Mouse (Mus musculus): ENCODE measurements at regions not wholly inside any gene's neighbourhood (a gene's known extent, or its start where the extent isn't known, plus 50 kb on each side); places are given as distances from the start of the nearest gene placed in this dataset.

DNA sequence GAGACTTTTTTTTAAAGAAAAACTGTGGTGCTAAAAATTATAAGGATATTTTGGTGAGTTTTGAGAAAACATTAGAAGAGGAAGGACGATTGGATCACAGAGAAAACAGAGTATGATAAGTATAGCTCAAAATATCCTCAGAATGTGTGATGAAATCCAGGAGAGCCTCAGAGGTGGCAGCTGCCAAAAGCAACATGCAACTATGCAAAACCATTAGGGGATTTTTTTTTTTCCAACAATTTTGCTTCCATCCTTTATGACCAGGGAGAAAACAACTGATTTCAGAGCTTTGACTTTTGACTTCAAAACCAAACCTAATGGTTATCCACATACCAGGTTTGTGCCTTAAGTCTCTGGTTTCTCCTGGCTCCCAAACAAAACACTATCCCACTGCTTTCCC is 267.4 kb upstream of the Erbb4 start:
- no peak for DNase-seq

DNA sequence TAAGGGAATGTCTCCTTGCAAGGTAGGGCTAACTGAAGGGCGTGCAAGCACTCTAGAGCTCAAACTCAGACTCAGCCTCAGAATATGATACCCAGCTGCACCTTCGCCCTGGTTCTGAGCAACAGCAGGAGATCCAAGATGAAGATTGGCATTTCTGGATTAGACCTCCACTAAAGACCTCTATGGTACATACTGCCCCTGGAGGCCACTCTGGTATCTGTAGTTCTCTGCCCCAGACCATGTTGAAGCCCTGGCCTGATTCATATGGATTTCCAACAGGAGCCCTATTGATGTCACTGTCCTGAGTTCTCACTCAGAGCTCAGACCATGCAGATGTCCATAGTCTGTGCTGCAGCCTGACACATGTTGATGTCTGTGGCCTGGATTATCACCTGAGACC is 262.2 kb upstream of the Erbb4 start:
- DNase-seq, result no peak

DNA sequence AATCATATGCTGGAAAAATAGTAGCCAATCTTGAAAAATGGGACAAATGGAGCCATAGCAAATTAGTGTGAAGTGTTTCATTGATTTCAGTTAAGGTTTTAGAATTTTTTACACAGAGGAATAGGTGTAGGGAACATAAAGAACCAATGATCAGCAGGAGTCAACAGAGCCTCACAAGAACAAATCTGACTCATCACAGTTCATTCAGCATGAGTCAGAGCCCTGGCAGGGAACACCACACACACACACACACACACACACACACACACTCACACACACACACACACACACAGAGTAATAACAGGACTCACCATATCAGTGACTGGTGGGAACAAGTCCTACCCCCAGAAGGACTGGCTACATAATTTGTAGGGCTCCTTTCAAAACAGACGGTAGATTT is 259.7 kb upstream of the Erbb4 start:
- no peak for DNase-seq

DNA sequence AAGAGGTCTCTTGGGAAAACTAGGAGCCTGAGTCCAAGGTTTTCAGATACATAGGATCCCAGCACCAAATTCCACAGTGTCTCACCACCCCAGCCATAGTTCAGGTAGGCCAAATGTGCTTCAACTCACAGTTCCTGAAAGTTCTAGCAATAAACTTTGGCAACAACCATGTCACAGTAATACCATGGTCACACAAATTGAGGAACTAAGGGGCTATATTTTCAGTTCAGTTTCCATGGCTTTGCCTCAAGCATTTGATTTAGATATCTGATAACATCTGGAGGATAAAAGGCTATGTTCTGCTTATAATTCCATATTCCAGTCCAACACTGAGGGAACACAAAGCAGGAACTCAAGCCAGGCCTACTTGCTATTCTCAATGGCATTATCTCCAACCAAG is 256.2 kb upstream of the Erbb4 start:
- no peak for DNase-seq

DNA sequence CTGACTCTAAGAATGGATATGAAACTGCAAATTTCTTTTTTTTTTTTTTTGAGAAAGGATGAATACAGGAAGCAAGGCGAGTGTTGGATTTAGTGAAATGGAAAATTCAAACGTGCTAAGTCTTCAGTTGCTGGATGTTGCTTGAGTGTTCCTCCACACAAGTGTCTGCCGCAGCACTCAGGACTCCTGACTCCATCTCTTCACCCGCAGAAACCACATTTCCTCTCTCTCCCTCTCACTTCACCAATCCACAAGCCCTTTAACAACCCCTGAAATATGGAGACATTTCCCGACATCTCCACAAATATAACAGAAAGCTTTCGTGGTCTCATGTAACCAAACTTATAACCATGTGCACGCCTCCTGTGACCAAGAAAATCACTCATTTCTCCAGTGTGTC is 249.7 kb upstream of the Erbb4 start:
- DNase-seq, result no peak

DNA sequence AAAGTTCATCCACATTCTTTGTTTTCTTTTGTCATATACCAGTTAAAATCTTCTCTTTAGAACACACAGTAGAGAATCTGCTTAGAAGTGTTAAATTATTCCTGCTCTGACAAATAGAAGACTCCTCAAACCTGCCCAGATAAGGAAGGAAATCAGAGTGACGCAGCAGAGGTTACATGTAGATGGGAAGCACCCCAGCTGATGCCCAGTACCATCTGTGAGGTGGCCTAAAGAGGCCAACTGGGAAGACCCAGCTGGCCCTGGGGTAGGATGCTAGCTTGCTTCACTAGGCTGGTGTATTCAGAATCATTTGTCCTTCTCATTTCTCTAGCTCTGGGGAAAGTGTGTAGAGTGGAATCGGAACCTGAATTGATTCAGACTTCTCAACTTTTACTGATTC is 242.6 kb upstream of the Erbb4 start:
- no peak for DNase-seq

DNA sequence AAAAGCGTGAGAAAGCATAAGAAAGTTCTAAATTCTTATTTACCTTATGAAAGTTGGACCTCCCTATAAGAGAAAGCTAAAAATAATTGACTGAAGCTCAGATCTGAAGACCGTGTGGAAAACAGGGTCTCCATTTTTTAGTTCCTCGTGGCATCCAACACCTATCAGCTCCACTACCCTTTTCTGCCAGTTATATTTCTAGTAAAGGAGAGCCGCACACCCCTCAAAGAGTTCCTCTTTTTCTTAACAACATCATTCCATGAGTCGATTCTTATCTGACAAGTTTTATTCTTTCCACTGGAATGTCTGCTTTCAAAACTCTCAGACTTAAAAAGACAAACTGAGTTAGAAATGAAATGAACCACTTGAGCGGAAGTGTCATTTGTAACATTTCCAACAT is 242.0 kb upstream of the Erbb4 start:
- DNase-seq, result no peak

DNA sequence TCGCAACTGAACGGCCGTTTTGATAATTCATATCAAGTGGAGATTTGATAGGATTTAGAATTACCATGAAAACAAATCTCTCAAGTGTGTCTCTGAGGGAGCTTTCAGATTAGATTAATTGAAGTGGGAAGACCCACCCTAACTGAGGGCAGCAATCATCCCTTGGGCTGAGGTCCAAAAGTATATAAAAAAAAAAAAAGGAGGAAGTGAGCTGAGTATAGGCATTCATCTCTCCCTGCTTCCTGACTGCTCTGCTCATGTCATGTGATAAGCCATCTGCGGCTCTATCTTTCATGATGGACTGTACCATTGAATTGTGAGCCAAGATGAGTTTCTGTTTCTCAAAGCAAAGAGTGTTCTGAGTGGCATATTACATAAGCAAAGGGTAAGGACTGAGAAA is 234.2 kb upstream of the Erbb4 start:
- no peak for DNase-seq

DNA sequence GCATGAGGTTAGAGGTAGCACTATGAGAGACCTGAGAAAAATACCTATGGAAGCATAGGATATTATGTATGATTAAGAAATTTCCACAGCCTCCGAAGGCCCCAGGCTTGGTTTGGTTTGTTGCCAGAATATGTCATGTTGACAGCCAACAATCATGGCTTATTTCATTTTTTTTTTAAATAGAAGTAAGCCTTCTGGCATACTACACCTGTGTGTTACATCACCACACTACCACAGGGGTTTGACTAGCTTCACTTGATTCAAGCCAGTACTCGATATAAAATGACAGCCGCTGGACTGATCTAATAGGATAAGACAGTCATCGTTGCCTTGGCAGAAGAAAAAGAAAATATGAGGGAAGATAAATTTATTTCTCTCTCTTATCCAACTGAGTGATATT is 232.6 kb upstream of the Erbb4 start:
- DNase-seq, result no peak

DNA sequence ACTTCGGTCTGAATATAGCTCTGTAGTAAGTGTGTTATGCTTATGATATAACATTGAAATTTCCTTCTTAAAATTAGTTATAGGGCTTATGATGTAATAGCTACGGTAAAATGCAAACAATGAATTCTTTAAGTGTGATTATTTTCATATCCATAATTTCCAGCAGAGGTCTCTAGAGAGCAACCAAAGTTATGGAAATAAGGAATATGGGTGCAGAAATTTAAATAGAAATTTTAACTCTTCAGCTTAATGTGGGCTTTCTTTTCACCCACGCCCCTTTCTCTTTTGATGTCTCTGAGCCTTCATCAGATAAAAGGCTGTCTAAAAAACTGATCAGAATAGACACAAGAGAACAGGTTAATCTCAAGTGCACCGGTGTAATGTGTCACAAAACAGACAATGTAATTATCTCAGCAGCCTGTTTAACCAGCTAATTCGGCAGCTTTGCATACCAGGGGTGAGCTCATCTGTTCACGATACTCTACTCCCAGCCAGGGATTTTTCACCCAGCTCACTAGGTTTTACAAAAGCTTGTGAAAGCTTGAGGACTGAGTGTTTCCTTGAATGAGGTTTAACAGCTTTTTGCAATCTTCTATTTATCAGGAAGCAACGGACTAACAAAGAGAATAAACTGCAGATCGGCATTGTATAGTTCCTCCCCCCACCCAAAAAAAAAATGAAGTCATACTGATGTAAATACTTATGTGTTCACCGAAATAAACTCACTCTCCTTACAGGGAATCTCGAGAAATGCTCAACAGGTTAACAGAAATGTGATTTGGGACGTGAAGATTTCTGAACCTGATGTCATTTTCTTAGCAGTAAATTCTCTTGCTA is 223.8 kb upstream of the Erbb4 start:
- no peak for DNase-seq

DNA sequence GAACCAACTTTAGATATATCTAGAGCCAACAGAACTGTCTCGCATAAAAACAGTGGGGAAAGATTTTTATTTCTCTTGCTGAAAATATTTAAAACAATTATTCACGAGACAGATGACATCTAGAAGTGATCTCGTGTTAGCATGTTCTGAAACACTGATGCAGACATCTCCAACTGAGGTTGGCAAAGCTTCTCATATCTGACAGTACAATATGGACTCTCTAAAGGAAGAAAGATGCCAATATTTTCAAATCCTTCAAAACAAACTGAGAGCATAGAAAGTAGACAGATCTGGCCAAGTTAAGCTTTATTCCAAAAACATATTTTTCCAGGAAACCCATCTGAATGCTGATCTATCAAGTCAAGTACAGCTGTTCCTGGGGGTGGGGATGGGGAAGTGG is 221.5 kb upstream of the Erbb4 start:
- DNase-seq, result no peak

DNA sequence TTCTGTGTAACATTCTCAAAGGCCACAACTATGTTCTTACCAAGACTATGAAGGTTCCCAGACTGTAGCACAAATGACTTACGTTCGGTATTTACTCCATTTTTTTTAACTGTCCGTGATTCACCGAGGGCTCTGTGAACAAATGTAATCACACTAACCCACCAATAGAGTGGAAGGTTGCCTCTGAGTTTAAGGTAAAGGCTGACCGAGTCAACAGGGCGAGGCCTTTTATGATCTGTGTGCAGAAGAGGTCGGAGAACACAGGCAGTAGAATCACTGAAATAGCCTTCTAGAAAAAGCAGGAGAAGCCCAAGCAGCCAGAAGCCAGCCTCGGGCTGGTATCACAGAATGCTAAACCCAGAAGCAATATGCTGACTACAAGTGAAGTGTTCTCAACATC is 218.9 kb upstream of the Erbb4 start:
- no peak for DNase-seq

DNA sequence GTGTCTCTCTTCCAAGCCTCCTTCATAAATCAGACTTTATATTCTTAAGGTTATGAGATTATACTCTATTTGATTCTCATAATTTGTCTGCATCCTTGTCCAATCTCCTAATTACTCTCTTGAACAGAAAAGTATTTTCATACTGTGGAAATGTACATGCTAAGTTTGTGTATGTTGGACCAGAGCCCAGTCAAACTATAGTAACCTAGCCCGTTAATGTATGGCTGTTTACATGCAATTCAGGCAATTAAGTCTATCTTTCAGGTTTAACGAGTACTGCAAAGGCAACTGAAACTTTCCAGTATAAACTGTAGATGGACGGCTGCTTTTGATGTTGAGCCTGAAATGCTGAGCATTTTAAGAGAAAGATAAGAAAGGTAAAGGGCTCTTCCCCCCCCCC is 211.7 kb upstream of the Erbb4 start:
- DNase-seq, result no peak

DNA sequence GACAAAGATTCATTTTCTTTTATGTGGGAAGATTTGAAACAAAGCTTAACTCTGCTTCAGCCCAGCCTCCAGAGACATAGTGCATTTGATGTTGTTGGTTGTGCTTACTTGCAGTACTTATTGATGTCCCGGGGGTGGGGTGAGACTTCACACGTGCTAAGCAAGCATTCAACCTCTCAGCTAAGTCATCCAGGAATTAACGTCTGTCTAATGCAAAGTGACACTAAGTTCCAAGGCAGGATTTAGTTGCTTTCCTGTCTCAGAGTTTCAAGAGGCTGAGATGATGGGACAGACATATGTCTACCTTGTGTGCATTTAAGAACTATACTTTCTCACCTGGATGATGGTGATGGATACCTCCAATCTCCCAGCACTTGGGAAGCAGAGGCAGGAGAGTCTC is 189.0 kb upstream of the Erbb4 start:
- DNase-seq, result no peak

DNA sequence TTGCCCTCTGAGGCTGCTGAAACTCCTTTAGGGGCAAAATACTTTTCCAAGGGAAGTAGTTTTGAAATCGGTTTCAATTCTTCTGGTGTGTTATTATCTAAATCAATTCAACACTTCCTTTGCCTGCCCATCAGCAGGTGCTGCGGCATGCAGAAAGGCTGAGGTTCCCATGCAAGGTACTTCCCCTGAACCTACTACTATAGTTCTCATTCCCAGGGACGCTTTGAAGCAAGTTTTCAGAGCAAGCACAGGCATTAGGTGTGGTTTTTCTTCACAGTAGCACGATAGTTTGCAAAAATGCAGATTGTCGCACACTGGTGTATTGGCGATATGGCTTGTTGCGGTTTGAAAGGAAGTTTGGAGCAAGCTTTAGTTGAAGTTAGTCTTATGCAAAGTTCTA is 183.5 kb upstream of the Erbb4 start:
- DNase-seq, result no peak

DNA sequence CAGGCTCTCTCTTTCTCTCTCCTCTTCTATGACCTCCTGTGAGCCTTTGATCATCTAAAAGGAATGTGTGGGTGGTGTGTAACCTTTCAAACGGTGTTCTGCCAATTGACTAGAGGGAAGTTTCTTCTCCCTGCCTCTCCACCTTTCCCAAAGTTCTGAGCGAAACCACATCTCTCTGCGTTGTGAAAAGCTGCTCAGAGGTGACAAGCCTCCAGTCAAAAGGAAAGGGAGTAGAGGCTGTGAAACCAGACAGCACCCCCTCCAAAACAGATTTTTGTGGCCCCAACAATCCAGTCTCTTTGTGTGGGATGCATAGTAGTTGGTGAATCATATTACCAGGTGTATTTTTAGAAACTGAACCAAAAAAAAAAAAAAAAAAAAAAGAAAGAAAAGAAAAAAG is 178.5 kb upstream of the Erbb4 start:
- DNase-seq, result no peak

DNA sequence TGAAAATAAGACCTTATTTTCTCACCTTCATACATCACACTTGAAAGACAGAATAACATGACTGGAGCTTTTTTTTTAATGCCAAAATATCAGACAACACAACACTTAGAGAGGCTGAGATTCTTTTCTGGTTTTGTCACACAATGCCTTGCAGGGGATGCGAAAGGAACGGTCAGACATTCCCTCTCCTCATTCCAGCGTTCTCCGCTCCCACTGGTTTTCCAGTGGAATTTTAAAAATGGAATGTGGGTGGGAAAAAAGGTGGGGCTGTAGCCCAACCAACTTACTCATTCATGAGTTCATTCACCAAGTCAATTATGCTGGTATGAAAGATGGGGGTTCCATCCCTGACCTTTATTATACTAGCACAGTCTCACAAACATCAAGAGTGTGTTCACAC is 169.6 kb upstream of the Erbb4 start:
- DNase-seq, result no peak

DNA sequence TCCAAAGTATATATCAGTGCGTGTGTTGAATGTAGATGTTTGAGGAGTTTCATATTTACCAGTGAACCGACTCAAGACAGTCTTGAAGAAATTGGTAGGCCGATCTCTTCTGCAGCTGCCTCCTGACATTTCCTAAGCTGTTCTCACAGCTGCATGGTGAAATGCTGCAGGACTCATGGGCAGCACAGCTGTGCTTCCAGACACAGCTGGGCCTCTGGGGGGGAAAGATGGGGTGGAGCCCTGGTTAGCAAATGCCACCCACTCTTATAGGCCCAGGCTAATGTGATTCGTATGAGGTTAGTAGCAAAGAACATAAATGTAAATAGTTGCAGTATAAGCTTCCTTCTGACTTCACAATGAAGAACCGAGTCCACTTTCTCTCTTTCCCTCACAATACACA is 139.8 kb upstream of the Erbb4 start:
- DNase-seq, result no peak

DNA sequence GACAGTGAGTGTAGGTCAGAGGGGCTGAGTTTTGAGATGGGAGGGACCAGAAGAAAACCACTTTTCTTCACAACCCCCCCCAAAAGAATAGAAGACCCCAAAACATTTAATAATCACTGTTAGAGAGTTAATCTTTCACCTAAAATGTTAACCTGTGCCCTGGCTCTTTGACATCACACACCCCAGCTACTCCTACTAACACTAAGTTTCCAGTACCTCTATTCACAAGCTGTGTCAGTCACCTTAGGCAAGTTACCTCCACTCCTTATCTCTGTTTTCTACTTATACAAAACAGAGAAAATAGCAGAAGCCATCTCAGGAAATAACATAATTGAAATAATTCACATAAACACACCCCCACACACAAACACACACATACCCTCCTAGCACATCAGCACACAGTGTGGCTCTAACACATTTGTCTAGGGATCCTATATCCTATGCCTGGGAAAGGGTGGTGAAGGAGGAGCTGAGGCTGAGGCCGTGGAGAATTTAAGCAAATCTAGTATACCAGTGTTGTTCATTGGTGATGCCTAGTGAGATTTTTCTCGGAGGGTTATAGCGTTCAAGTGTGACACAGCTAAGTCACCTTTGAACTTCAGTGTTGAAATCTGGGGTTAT is 134.5 kb upstream of the Erbb4 start:
- DNase-seq, result no peak

DNA sequence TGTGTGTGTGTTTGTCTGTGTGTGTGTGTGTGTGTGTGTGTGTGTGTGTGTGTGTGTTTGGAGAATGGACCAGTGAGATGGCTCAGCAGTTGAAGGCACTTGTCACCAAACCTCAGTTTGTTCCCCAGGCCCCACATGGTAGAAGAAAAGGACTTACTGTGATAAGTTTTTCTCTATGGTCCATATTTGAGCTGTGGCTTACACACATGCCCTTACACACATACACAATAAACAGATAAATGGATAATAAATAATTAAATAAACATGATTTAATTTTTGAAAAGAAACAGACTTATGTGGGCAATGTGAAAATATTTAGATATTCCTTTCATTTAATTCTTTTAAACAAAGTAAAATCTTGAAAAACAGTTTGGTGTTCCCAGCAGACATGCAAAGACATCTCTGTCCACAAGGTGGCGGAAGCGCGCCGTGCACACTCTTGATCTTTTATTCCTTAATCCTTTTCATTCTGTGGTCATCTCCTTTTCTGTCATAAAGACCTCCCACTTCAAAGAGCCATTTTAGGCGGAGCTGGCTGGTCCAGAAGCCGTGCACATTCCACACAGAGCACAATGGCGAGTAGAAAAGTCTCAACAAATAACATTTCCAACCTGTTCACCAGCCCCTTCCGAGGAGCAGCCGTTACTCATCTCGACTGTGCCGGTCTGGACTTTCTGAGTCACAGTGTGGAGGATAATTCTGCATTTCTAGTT is 133.8 kb upstream of the Erbb4 start:
- peak; percentile 13 for DNase-seq

DNA sequence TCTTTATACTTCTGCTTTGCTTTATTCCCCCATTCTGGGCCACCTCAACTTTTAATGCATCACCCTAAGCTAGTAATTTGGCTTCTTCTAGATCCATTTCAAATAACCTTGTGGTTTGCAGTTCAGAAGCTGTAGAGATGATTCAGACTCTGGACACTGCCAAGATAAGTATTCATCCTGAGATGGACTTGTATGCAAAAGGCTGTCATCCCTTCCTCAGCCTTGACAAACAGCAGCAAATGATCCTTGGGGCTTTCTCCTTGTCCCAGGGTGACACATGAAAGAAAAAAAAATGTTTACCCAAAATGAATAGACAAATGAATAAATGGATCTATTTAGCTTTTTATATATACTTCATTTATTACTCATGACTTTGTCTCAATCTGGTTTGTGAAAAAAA is 120.0 kb upstream of the Erbb4 start:
- no peak for DNase-seq

DNA sequence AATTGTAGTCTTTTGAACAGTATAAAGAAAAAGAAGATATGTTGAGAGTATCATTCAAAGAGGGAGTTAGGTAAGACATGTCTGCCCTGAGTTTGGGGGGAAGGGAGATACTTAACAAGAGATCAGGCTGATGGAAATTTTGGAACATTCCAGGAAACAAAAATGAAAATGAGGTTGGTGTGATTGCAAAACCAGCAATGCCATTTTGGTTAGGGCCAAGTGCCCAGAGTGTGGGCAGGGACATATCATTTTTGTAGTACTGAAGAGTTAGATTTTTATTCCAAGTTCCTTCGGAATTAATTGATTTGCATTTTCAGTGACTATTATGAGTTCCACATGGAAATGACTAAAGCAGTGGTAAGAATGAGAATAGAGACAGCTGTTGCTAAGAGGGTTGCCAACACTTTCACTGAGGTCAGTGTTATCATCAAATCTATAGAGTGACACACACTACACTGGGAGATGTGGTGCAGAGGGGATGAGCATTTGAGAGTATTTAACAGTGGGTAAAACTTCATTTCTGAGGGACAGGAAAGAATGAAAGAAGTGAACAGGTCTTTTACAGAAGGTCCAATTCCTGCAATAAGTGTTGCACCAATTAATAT is 105.1 kb upstream of the Erbb4 start:
- DNase-seq, result no peak

DNA sequence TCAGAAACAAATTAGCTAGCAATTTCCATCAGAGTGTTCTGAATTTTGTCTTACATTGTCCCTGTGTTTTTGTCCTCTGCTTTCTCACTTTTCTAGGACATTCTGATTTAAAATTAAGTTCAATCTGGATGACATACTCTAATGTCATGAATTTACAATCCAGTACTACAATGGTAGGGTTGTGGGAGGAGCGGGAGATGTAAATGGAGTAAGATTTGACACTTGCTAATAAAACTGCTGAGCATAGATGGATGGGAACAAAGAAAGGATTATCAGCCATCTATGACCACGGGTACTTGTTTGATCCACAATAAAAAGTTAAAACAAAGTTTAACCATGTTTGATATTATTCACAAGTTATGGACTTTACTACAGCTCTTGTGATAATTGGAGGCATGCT is 94.9 kb upstream of the Erbb4 start:
- DNase-seq, result no peak

DNA sequence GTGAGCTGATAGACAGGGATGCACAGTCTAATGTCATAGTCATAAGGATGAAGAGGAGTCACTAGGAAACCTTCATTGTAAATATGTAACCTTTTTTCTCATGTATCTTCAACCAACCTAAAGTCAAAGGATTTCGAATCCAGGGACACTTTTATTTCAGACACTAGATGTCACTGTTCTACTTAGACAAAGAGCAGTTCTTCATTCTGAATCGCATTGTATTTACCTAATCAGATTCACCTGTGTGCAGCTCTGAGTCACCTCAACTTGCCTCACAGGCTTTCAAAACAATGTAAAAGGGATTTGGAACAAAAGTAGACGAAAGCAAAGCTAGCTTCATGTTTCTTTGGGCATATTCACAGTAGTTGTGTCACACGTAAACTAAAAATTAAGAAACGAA is 57.3 kb upstream of the Erbb4 start:
- DNase-seq, result no peak
